In the genomic region with DNA sequence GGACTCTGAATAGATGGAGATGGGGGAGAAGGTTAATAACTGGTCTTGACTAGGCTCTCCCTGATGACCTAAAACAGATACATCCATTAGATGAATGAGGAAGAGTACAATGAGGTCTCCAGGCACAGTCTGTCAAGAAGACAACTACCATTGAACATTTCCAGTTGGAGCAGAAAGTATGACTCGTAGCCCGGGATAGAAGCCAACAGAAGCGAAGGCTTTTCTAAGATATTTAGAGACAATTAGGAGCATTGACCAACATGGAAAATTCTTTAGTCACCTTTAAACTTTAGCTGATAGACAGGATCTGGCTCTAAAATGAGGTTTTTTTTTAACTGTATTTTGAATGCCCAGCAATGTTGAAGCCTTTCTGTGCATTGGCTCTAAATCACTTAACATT, we compare ENCODE assay signal across 23 mouse cellular contexts. TPM values are rescaled to one million over a fixed set of nuclear protein-coding genes. Genes with fewer than 3 reads are reported as not detected.
DNase-seq lines count a peak whose midpoint lies in the region.
"Had no signal": no experiment of that assay in that cellular context is flagged by ENCODE, and none has a peak within 500 bp of the region (broad histone marks: within the 10 kb centered on the region; RNA-seq: fewer than 3 reads in every experiment).

No protein-coding gene starts in this region.

- intact Hi-C loops in heart, postnatal 10 days (cut with DNase I): no loop called here
- intact Hi-C loops in heart, postnatal 36 days (cut with DNase I): no loop called here
- intact Hi-C loops in left cerebral cortex, postnatal 10 days (cut with DNase I): no loop called here

- peak; percentile 5 to 6 for DNase-seq in adrenal gland, postnatal 36 days
- DNase-seq in adrenal gland, postnatal 25 days: no peak
- peak; percentile 13 to 17 for DNase-seq in heart, postnatal 10 days
- no peak for DNase-seq in heart, postnatal 36 days
- peak; percentile 80 for DNase-seq in 3T3-L1 (ENCODE audit: low read depth, low spot score)
- peak; percentile 69 for DNase-seq in NIH3T3 (ENCODE audit: low read depth)
- no peak for DNase-seq in left cerebral cortex, postnatal 10 days (ENCODE audit: extremely low spot score in 1 of 2, low spot score in 2 of 2)
- DNase-seq: B cell, adult 2 months; cerebellum, adult 18-20 months; cerebellum, postnatal 14 days; forebrain, postnatal 0 days; kidney, adult 9 months; kidney, postnatal 10 days; layer of hippocampus, postnatal 36 days; liver; retina, postnatal 1 day; right cerebral cortex, postnatal 14 days; thymus, postnatal 4 days had no signal

RNA-seq across cellular contexts. Expression of a gene that starts 5.6 kb away (rescaled TPM):
- total RNA-seq in adrenal gland, postnatal 36 days (2021): 10 to 100 TPM; 11.4 to 11.5 TPM
- 10.9 and 15.9 TPM in 2 replicates for total RNA-seq in adrenal gland, postnatal 25 days (2021)
- under 1 TPM; 0.65 to 0.69 TPM for total RNA-seq in heart, postnatal 10 days (2021)
- 1 to 10 TPM; 1.6 TPM for total RNA-seq in heart, postnatal 36 days (2021)
- total RNA-seq in left cerebral cortex, postnatal 10 days (2021): 1 to 10 TPM in 1 of 2 experiments, under 1 TPM in 1; 0.91 to 1.0 TPM
- total RNA-seq: megakaryocyte progenitor cell, adult 5-6 weeks had no signal

RNA-seq across cellular contexts. Expression of a gene that starts 44.9 kb away (rescaled TPM):
- not detected for total RNA-seq in adrenal gland, postnatal 36 days (2021)
- total RNA-seq in adrenal gland, postnatal 25 days (2021): not detected in 2 replicates
- not detected for total RNA-seq in heart, postnatal 10 days (2021)
- not detected for total RNA-seq in heart, postnatal 36 days (2021)
- not detected for total RNA-seq in left cerebral cortex, postnatal 10 days (2021)
- total RNA-seq: forebrain, postnatal 0 days; gastrocnemius, adult 8-10 months; gastrocnemius, postnatal 4 days; heart, postnatal 25 days; layer of hippocampus, postnatal 36 days; left cerebral cortex, postnatal 14 days; megakaryocyte progenitor cell, adult 5-6 weeks had no signal

RNA-seq across cellular contexts. Expression of a gene that starts 57.2 kb away (rescaled TPM):
- 1 to 10 TPM; 6.7 to 6.8 TPM for total RNA-seq in adrenal gland, postnatal 36 days (2021)
- total RNA-seq in adrenal gland, postnatal 25 days (2021): 5.4 and 8.7 TPM in 2 replicates
- total RNA-seq in heart, postnatal 10 days (2021): 1 to 10 TPM; 6.8 to 7.8 TPM
- total RNA-seq in heart, postnatal 36 days (2021): 1 to 10 TPM; 4.6 to 5.2 TPM
- total RNA-seq in left cerebral cortex, postnatal 10 days (2021): 10 to 100 TPM; 11.7 to 12.7 TPM

Comparison
In these comparisons a context has a peak if more than half of its experiments do, and no peak if none do; other contexts are left out.
1. DNase-seq: peak in adrenal gland, postnatal 36 days (2 of 2), heart, postnatal 10 days (2 of 2), 3T3-L1 (single experiment) and NIH3T3 (single experiment); none in adrenal gland, postnatal 25 days (single experiment), heart, postnatal 36 days (0 of 2) and left cerebral cortex, postnatal 10 days (0 of 2).